Comparison of ENCODE assay signal across 9 mouse cellular contexts in the genomic region with DNA sequence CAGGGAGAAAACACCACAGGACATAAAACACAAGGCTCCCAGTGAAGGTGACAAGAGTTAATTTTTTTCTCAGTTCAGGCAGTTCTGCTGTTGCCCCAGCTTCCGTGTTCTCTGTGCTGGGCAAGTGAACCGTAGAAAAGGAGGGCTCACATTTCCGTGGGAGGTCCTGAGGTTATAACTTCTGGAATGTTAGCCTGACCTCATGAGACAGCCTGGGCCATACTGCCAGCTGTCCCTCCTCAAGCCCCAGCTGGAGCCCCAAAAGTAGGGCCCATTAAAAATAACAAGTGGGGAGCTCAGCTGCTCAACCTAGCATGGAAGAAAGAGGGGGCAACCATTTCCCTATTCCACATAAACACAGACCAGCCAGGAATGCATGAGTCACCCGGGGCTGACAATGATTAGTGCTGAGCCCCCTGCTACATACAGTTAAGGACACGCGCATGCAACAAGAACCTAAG. TPM values are rescaled to one million over a fixed set of nuclear protein-coding genes. Genes with fewer than 3 reads are reported as not detected.
DNase-seq lines count a peak whose midpoint lies in the region; ATAC-seq and TF ChIP-seq lines count a peak whose summit lies in the region.
"Had no signal": no experiment of that assay in that cellular context is flagged by ENCODE, and none has a peak within 500 bp of the region (broad histone marks: within the 10 kb centered on the region; RNA-seq: fewer than 3 reads in every experiment).

No protein-coding gene starts in this region.

- no peak overlapping the region for H3K9ac ChIP-seq in intestine, embryonic 15.5 days
- H3K9ac ChIP-seq in lung, postnatal 0 days (replicated peaks; ENCODE audit: low read depth) = no peak overlapping the region

- H3K4me1 ChIP-seq in embryonic facial prominence, embryonic 10.5 days = peaks cover 40% of the 10 kb centered on the region
- H3K4me1 ChIP-seq in intestine, embryonic 15.5 days (replicated peaks) = peaks cover 31% of the 10 kb centered on the region
- peaks cover 22% of the 10 kb centered on the region; the same call in 1 of the 2 replicates for H3K4me1 ChIP-seq in lung, postnatal 0 days (ENCODE audit: insufficient read depth, low read depth, low read length)

- peak overlapping the region; percentile 38 for H3K4me2 ChIP-seq in intestine, embryonic 15.5 days (replicated peaks)
- H3K4me2 ChIP-seq in lung, postnatal 0 days (replicated peaks; ENCODE audit: low read depth, low read length) = 0 out of 2 replicates have a peak overlapping the region, but pooled peaks have one; percentile 3

- H3K4me3 ChIP-seq in embryonic facial prominence, embryonic 10.5 days = 0 out of 2 replicates have a peak overlapping the region, but pooled peaks have one; percentile 1
- no peak overlapping the region for H3K4me3 ChIP-seq in intestine, embryonic 15.5 days (replicated peaks)
- H3K4me3 ChIP-seq in lung, postnatal 0 days (ENCODE audit: low read depth, low read length) = no peak overlapping the region

- no peak for TF ChIP-seq EP300 in lung, postnatal 0 days (IDR thresholded peaks at IDR 0.05)

- H3K27ac ChIP-seq in embryonic facial prominence, embryonic 10.5 days (replicated peaks) = peak overlapping the region; percentile 59
- peak overlapping the region; percentile 75 for H3K27ac ChIP-seq in intestine, embryonic 15.5 days
- H3K27ac ChIP-seq in lung, postnatal 0 days (ENCODE audit: low read length) = 0 out of 2 replicates have a peak overlapping the region, but pooled peaks have one; percentile 47

- H3K9me3 ChIP-seq in embryonic facial prominence, embryonic 10.5 days = no peaks in the 10 kb centered on the region
- no peaks in the 10 kb centered on the region for H3K9me3 ChIP-seq in intestine, embryonic 15.5 days
- no peaks in the 10 kb centered on the region for H3K9me3 ChIP-seq in lung, postnatal 0 days (ENCODE audit: low read length)

- POLR2A ChIA-PET in Patski (lab: Charles Lee) = interaction anchor here (0.5 to 2.2 kb wide), 6 partner anchors 15 to 43 kb away, joined by 3 to 6 read pairs (median 3); a partner anchor contains a TSS

- 33% methylated on average over 6 of the region's 6 CpGs for WGBS in embryonic facial prominence, embryonic 10.5 days
- WGBS in intestine, embryonic 15.5 days = 16% methylated on average over 6 of the region's 6 CpGs
- 5% methylated on average over 6 of the region's 6 CpGs for WGBS in lung, postnatal 0 days

- CTCF ChIA-PET in Patski (lab: Charles Lee) = interaction anchor here (0.9 to 1.6 kb wide), 2 partner anchors 23 to 25 kb away, joined by 3 to 5 read pairs; no protein-coding TSS in a partner anchor

- H3K27me3 ChIP-seq in Patski = no peaks in the 10 kb centered on the region
- no peaks in the 10 kb centered on the region for H3K27me3 ChIP-seq in embryonic facial prominence, embryonic 10.5 days (replicated peaks; ENCODE audit: low read depth, poor library complexity, severe bottlenecking)
- no peaks in the 10 kb centered on the region for H3K27me3 ChIP-seq in intestine, embryonic 15.5 days (replicated peaks)
- H3K27me3 ChIP-seq in lung, postnatal 0 days (replicated peaks; ENCODE audit: insufficient read depth, low read length) = no peaks in the 10 kb centered on the region

- DNase-seq in Patski (ENCODE audit: low read depth, low spot score) = peak; percentile 80
- DNase-seq in embryonic facial prominence, embryonic 10.5 days (ENCODE audit: low spot score) = peak; percentile 58
- peak; percentile 59 for DNase-seq in lung, postnatal 0 days (ENCODE audit: low spot score)
- no peak for DNase-seq in cerebellum, postnatal 4 days (ENCODE audit: low spot score in 2 of 2)
- DNase-seq: spleen, adult 18-20 months had no signal

- in situ Hi-C loops in Patski (cut with MboI; ENCODE audit: low pct_unique_long_range_greater_than_20kb) = loop anchor here (25.0 kb wide), 1 partner anchor 1371 kb away; a partner anchor contains a TSS

- ATAC-seq in Patski = peak; percentile 82
- ATAC-seq in intestine, embryonic 15.5 days = peak; percentile 68
- peak; percentile 73 for ATAC-seq in lung, postnatal 0 days
- ATAC-seq in cerebellum, adult (ENCODE audit: insufficient number of reproducible peaks, low FRiP score, low TSS enrichment) = no peak
- ATAC-seq in erythroblast, adult 5-6 weeks (replicated peaks; ENCODE audit: low FRiP score, poor library complexity, severe bottlenecking) = no peak
- no peak for ATAC-seq in activated CD4-positive, CD25-positive, alpha-beta regulatory T cell, adult 4 months

- no peak for TF ChIP-seq CTCF in Patski (IDR thresholded peaks at IDR 0.05)
- no peak for TF ChIP-seq CTCF in lung, postnatal 0 days (IDR thresholded peaks at IDR 0.05)

- no peaks in the 10 kb centered on the region for H3K36me3 ChIP-seq in embryonic facial prominence, embryonic 10.5 days (replicated peaks)
- no peaks in the 10 kb centered on the region for H3K36me3 ChIP-seq in intestine, embryonic 15.5 days
- no peaks in the 10 kb centered on the region for H3K36me3 ChIP-seq in lung, postnatal 0 days (ENCODE audit: insufficient read depth, low read length)

RNA-seq across cellular contexts. Expression of a gene that starts 28.8 kb away (rescaled TPM):
- 88.3 TPM for polyA plus RNA-seq in Patski (2021)
- 8.8 and 10.8 TPM in 2 replicates for polyA plus RNA-seq in embryonic facial prominence, embryonic 10.5 days (2016; fragmentation: Nextera tagmentation; extraction: Ambion mirVana)
- polyA plus RNA-seq in intestine, embryonic 15.5 days (2015; fragmentation: Nextera tagmentation; extraction: Ambion mirVana) = 12.6 and 13.6 TPM in 2 replicates
- 7.4 and 7.6 TPM in 2 replicates for polyA plus RNA-seq in lung, postnatal 0 days (2015; fragmentation: Nextera tagmentation; extraction: Ambion mirVana)
- total RNA-seq in erythroblast, adult 5-6 weeks (2015; ENCODE audit: low replicate concordance) = 1.3 and 2.1 TPM in 2 replicates
- total RNA-seq in erythroblast, adult 5-6 weeks (2017; ENCODE audit: low replicate concordance) = 0.09 and 2.5 TPM in 2 replicates
- 1 to 10 TPM; 3.2 to 3.6 TPM for polyA plus RNA-seq in activated CD4-positive, CD25-positive, alpha-beta regulatory T cell, adult 4 months (2017; shearing (Covaris generic))

Comparison
In these comparisons a context has a peak if more than half of its experiments do, and no peak if none do; other contexts are left out.
1. ATAC-seq: peak in Patski (single experiment), intestine, embryonic 15.5 days (single experiment) and lung, postnatal 0 days (single experiment); none in cerebellum, adult (single experiment), erythroblast, adult 5-6 weeks (single experiment) and activated CD4-positive, CD25-positive, alpha-beta regulatory T cell, adult 4 months (single experiment).
2. DNase-seq: peak in Patski (single experiment), embryonic facial prominence, embryonic 10.5 days (single experiment) and lung, postnatal 0 days (single experiment); none in cerebellum, postnatal 4 days (0 of 2).
3. Peak in every context shown above with its lines, with median percentiles within 50 percentile points of each other: H3K27ac ChIP-seq.